Mouse (Mus musculus) G1E (cell line): ENCODE results near the gene Emcn. TPM values are rescaled to one million over a fixed set of nuclear protein-coding genes. Genes with fewer than 3 reads are reported as not detected.

Experiments
- ATAC-seq: 2 replicates; pipeline ENCODE4 v1.8.0; 2016; ENCODE audit warnings: mild to moderate bottlenecking; ENCODE audit not compliant: insufficient number of reproducible peaks, poor library complexity, low FRiP score, severe bottlenecking; ENCODE audit errors: extremely low read depth
- DNase-seq: peaks from one replicate; pipeline ENCODE4 v3.0.0; 2012; ENCODE audit warnings: low spot score
- H3K27me3 ChIP-seq: 2 replicates; pipeline ENCODE4 v1.6.1; 2012; ENCODE audit warnings: mild to moderate bottlenecking, low read length, inconsistent platforms; ENCODE audit not compliant: insufficient read depth
- H3K36me3 ChIP-seq: replicated peaks from 2 replicates; pipeline ENCODE3; 2012; ENCODE audit warnings: mild to moderate bottlenecking, inconsistent platforms
- H3K4me1 ChIP-seq: 2 replicates; pipeline ENCODE4 v1.6.1; 2012; ENCODE audit warnings: low read depth, low read length, inconsistent platforms, mixed read lengths; ENCODE audit not compliant: insufficient read depth
- H3K4me3 ChIP-seq: 2 replicates; pipeline ENCODE4 v1.5.1; 2012; ENCODE audit warnings: low read depth, mild to moderate bottlenecking, inconsistent platforms, low read length, moderate library complexity, mixed read lengths
- H3K9me3 ChIP-seq: replicated peaks from 2 replicates; pipeline ENCODE4 v1.6.1; 2012; ENCODE audit warnings: inconsistent platforms
- CTCF ChIP-seq: IDR thresholded peaks from 2 replicates; pipeline ENCODE4 v1.5.1; 2012; ENCODE audit warnings: low read depth, low read length, inconsistent platforms, mixed read lengths
- GATA1 ChIP-seq: IDR thresholded peaks from 2 replicates; pipeline ENCODE4 v1.6.1; 2012; ENCODE audit warnings: borderline replicate concordance, low read length, inconsistent platforms, mixed read lengths
- GATA2 ChIP-seq: IDR thresholded peaks from 2 replicates; pipeline ENCODE4 v1.6.1; 2012; ENCODE audit warnings: low read depth, low read length, inconsistent platforms, borderline replicate concordance
- POLR2AphosphoS5 ChIP-seq: IDR thresholded peaks from 2 replicates; pipeline ENCODE4 v1.6.1; 2012; ENCODE audit warnings: low read depth, low read length, inconsistent platforms; ENCODE audit not compliant: insufficient replicate concordance
- TAL1 ChIP-seq: conservative IDR thresholded peaks from 2 replicates; pipeline ENCODE4 v1.6.1; 2012; ENCODE audit warnings: low read depth, low read length, inconsistent platforms, mixed read lengths
- polyA plus RNA-seq: library from polyadenylated mRNA; stranded (reverse); fragments of >175 nt; gene quantifications from 2 replicates; pipeline ENCODE4 v1.2.3, GENCODE M21; 2012
- total RNA-seq, 2 experiments: library from RNA; stranded (forward) in 1 of 2; stranded (reverse) in 1 of 2; fragments of 200-1000 nt in 1 of 2; fragments of >200 nt in 1 of 2; fragmentation: Nextera tagmentation in 1 of 2; gene quantifications; 2 replicates each; pipeline ENCODE4 v1.2.3; 2014 to 2017

The Emcn gene
- total and polyA plus RNA-seq, 3 experiments = 0.16 TPM; not detected in 2

DNA sequence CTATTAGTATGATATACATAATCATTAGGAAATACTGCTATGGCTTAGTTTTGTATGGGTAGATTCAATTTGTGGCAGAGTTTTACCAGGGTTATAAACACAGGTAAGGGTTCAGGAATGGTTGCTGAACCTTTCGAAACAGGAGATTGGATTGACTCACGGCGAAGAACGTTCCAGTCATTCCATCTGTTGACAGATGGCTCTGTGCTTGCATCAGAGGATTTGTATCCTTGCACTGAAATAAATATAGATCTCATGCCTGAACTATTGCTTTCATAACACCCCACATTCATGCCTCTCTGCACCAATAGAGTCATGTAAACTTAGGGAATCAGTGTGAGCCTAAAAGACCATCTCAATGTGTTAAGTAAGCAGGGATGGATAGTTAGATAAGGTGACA is 4.9 kb upstream of the Emcn start:
- no peak for TF ChIP-seq POLR2AphosphoS5
- no peak for TF ChIP-seq GATA1
- TF ChIP-seq CTCF = no peak
- no peak for TF ChIP-seq TAL1
- no peak for TF ChIP-seq GATA2
- no peak for DNase-seq
- no peaks in the 10 kb centered on the region for H3K4me1 ChIP-seq
- H3K36me3 ChIP-seq = no peaks in the 10 kb centered on the region
- no peaks in the 10 kb centered on the region for H3K9me3 ChIP-seq
- no peaks in the 10 kb centered on the region for H3K27me3 ChIP-seq
- H3K4me3 ChIP-seq = no peak overlapping the region
- ATAC-seq = no peak

DNA sequence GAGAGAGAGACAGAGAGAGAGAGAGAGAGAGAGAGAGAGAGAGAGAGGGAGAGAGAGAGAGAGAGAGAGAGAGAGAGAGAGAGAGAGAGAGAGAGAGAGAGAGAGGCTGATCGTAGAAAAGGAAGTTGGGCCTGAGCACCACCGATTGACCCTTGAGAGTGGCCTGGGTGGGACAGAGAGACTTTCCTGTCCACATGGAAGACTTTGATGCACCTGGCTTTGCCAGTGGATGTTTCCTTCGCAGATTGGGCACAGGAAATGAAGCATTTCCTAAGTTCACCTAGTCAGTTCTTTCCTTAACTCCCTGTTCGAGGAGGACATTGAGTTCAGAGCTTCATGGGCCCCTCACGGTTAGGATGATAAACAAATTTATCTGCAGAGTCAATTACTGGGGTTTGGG is 2.6 kb downstream of the Emcn start:
- no peaks in the 10 kb centered on the region for H3K9me3 ChIP-seq
- H3K36me3 ChIP-seq = no peaks in the 10 kb centered on the region
- ATAC-seq = no peak
- no peak overlapping the region for H3K4me3 ChIP-seq
- no peaks in the 10 kb centered on the region for H3K4me1 ChIP-seq
- H3K27me3 ChIP-seq = no peaks in the 10 kb centered on the region
- no peak for DNase-seq
- no peak for TF ChIP-seq POLR2AphosphoS5
- TF ChIP-seq GATA1 = no peak
- TF ChIP-seq GATA2 = no peak
- no peak for TF ChIP-seq TAL1
- no peak for TF ChIP-seq CTCF

GRCm38 (mm10) chr3:137351882-137352281 is 11.0 kb downstream of the Emcn start:
- ATAC-seq = no peak
- Histone ChIP-seq H3K4me3 (no peak overlapping the region), H3K4me1 (no peaks in the 10 kb centered on the region), H3K9me3 (no peaks in the 10 kb centered on the region), H3K36me3 (no peaks in the 10 kb centered on the region), H3K27me3 (no peaks in the 10 kb centered on the region)
- no peak for DNase-seq
- no peak for TF ChIP-seq CTCF
- no peak for TF ChIP-seq POLR2AphosphoS5
- TF ChIP-seq GATA1 = no peak
- TF ChIP-seq GATA2 = no peak
- no peak for TF ChIP-seq TAL1

GRCm38 (mm10) chr3:137356697-137357096 is 15.8 kb downstream of the Emcn start:
- Histone ChIP-seq H3K9me3 (no peaks in the 10 kb centered on the region), H3K36me3 (no peaks in the 10 kb centered on the region), H3K27me3 (no peaks in the 10 kb centered on the region), H3K4me3 (no peak overlapping the region), H3K4me1 (no peaks in the 10 kb centered on the region)
- no peak for DNase-seq
- TF ChIP-seq POLR2AphosphoS5 (no peak), GATA1 (no peak), TAL1 (no peak), GATA2 (no peak), CTCF (no peak)
- ATAC-seq = no peak

DNA sequence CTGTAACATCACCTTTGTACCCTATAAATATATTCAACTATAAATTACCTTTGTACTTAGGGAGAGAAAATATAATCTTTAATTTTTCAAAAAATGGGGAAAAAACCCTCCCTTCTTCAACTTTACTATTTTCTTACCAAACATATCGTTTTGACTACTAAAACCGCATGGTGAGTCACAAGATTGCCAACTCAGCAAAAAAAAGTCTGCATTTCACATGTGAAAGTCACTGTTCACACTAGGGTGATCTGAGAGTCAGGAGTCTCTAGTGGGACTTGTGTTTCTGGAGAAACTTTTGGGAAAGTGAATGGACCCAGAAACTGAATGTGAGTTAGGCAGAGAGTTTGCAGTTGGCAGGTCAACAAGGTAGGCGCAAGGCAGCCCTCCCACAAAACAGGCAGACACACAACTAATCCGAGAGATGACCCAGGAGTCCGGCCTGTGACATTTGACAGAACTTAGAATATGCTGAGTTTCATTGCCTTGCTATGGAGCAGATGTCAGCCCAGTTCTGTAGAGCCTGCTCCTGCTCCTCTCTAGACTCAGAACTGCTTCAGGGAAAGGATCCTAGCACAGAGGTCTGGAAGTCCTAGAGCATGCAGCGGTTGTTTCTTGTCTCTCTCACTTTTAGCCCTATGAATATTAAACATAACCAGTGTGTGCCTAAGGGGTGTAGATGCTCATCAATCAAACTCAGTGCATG is 26.4 kb downstream of the Emcn start:
- ATAC-seq = no peak
- DNase-seq = no peak
- H3K4me3 ChIP-seq = no peak overlapping the region
- no peaks in the 10 kb centered on the region for H3K36me3 ChIP-seq
- H3K4me1 ChIP-seq = no peaks in the 10 kb centered on the region
- no peaks in the 10 kb centered on the region for H3K9me3 ChIP-seq
- peaks cover 2% of the 10 kb centered on the region; the same call in 1 of the 2 replicates for H3K27me3 ChIP-seq
- TF ChIP-seq TAL1 (no peak), GATA1 (no peak), GATA2 (no peak), CTCF (no peak), POLR2AphosphoS5 (no peak)

- Histone ChIP-seq H3K4me1 (no peaks in the 10 kb centered on the region), H3K27me3 (peaks cover 2% of the 10 kb centered on the region; the same call in 1 of the 2 replicates), H3K9me3 (no peaks in the 10 kb centered on the region), H3K36me3 (no peaks in the 10 kb centered on the region), H3K4me3 (no peak overlapping the region)
- DNase-seq (no peak), ATAC-seq (no peak)
- TF ChIP-seq GATA2 = no peak
- no peak for TF ChIP-seq POLR2AphosphoS5
- no peak for TF ChIP-seq CTCF
- TF ChIP-seq GATA1 = no peak
- no peak for TF ChIP-seq TAL1
These were observed 27.0 kb downstream of the Emcn start for GRCm38 (mm10) chr3:137367826-137368325.

- DNase-seq (no peak), ATAC-seq (no peak)
- no peaks in the 10 kb centered on the region for H3K4me1 ChIP-seq
- H3K36me3 ChIP-seq = no peaks in the 10 kb centered on the region
- peaks cover 2% of the 10 kb centered on the region; the same call in 1 of the 2 replicates for H3K27me3 ChIP-seq
- no peaks in the 10 kb centered on the region for H3K9me3 ChIP-seq
- H3K4me3 ChIP-seq = no peak overlapping the region
- TF ChIP-seq POLR2AphosphoS5 (no peak), TAL1 (no peak), CTCF (no peak), GATA2 (no peak), GATA1 (no peak)
These were observed 32.0 kb downstream of the Emcn start for GRCm38 (mm10) chr3:137372854-137373253.
